Mouse (Mus musculus) thymus, adult 2 months (tissue): ENCODE data around the gene Fam227a. TPM values are rescaled to one million over a fixed set of nuclear protein-coding genes. Genes with fewer than 3 reads are reported as not detected.

ENCODE experiments used
- DNase-seq: peaks from one replicate; pipeline ENCODE4 v3.0.0; 2021
- H3K27ac ChIP-seq: fragments of 200-500 bp; 2 replicates; pipeline ENCODE4 v1.5.1; 2012; ENCODE audit warnings: low read length, control low read depth; ENCODE audit not compliant: control insufficient read depth, insufficient read depth
- H3K27me3 ChIP-seq: fragments of 200-500 bp; 2 replicates; pipeline ENCODE4 v1.6.1; 2012; ENCODE audit warnings: mild to moderate bottlenecking, low read length, moderate library complexity, mixed read lengths; ENCODE audit not compliant: control insufficient read depth, insufficient read depth
- H3K36me3 ChIP-seq: fragments of 200-500 bp; 2 replicates; pipeline ENCODE4 v1.6.1; 2012; ENCODE audit warnings: mild to moderate bottlenecking, low read length, moderate library complexity; ENCODE audit not compliant: control insufficient read depth, insufficient read depth
- H3K4me1 ChIP-seq: fragments of 200-500 bp; replicated peaks from 2 replicates; pipeline ENCODE4 v1.6.1; 2012; ENCODE audit warnings: low read length; ENCODE audit not compliant: control insufficient read depth, insufficient read depth
- H3K4me3 ChIP-seq: fragments of 200-500 bp; 2 replicates; pipeline ENCODE4 v1.5.1; 2012; ENCODE audit warnings: mild to moderate bottlenecking, low read length, control low read depth, moderate library complexity; ENCODE audit not compliant: control insufficient read depth, insufficient read depth
- CTCF ChIP-seq: fragments of 200-500 bp; IDR thresholded peaks from 2 replicates; pipeline ENCODE4 v1.5.1; 2012; ENCODE audit warnings: mild to moderate bottlenecking, control low read depth, low read length, moderate library complexity, borderline replicate concordance; ENCODE audit not compliant: control insufficient read depth, poor library complexity, insufficient read depth; ENCODE audit errors: extremely low read depth
- POLR2A ChIP-seq: fragments of 200-500 bp; IDR thresholded peaks from 2 replicates; pipeline ENCODE4 v1.6.1; 2012; ENCODE audit warnings: mild to moderate bottlenecking, low read length, control low read depth, moderate library complexity; ENCODE audit not compliant: control insufficient read depth, poor library complexity, insufficient read depth; ENCODE audit errors: extremely low read depth
- WGBS: fragments of 180-500 bp; shearing (Covaris S2); methylation state at CpG from one replicate; pipeline ENCODE4 v1.1.7; 2018; 5-methylcytosine and 5-hydroxymethylcytosine counted together
- polyA plus RNA-seq: library from polyadenylated mRNA; depleted of rRNA; stranded (reverse); fragments of >200 nt; gene quantifications from 2 replicates; pipeline ENCODE4 v1.2.3, GENCODE M21; 2012

The Fam227a gene
- polyA plus RNA-seq, 1 experiment = 1.0 TPM

DNA sequence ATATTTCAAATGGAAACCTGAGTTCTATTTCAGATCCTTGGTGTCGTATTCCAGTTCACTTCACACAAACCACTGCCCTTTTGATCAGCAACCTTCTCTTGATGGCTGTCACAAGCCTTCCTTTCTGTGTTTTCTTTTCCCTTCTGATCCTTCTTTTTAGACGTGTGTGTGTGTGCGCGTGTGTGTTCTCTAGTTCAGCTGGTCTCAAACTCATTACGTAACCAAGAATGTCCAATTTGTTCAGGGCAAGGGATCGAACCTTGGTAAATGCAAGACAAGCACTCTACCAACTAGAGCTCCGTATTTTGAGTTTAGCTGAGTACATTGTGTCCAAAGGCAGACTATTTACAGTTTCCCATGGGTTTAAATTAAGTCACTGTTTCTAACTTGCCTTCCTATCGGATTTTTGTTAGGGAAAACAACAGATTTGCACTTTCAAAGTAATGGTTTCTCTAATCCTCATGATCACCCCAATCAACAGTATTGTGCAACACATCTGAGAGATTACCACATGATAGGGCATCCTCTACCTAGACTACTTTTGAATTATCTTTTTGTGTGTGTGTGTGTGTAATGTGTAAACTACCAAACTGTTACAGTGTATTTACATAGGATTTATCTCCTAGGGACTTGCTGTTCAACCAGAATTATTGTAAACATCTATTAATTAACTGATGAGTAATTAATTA is 29.7 kb upstream of the Fam227a start:
- peak overlapping the region; percentile 93 for H3K4me3 ChIP-seq
- no peaks in the 10 kb centered on the region for H3K27me3 ChIP-seq
- DNase-seq = no peak
- H3K36me3 ChIP-seq = no peaks in the 10 kb centered on the region
- peaks cover 24% of the 10 kb centered on the region for H3K4me1 ChIP-seq
- WGBS = 10% methylated on average over 8 of the region's 8 CpGs
- TF ChIP-seq CTCF = no peak
- no peak for TF ChIP-seq POLR2A
- peak overlapping the region; percentile 89 for H3K27ac ChIP-seq

- peaks cover 24% of the 10 kb centered on the region for H3K4me1 ChIP-seq
- no peaks in the 10 kb centered on the region for H3K36me3 ChIP-seq
- peak; percentile 99 for TF ChIP-seq POLR2A
- peak; percentile 2; the same call in 1 of the 2 replicates for TF ChIP-seq CTCF
- no peaks in the 10 kb centered on the region for H3K27me3 ChIP-seq
- peak within 1 kb of the TSS; percentile 93 for H3K4me3 ChIP-seq
- peak; percentile 97 for DNase-seq
- H3K27ac ChIP-seq = peak within 1 kb of the TSS; percentile 89
- WGBS = under 1% methylated on average over 72 of the region's 72 CpGs
Observed at GRCm38 (mm10) chr15:79687646-79688267, 29.0 kb upstream of the Fam227a start, which contains the start of gene Josd1. TSS of gene Josd1 (minus strand) at chr15:79687919.

DNA sequence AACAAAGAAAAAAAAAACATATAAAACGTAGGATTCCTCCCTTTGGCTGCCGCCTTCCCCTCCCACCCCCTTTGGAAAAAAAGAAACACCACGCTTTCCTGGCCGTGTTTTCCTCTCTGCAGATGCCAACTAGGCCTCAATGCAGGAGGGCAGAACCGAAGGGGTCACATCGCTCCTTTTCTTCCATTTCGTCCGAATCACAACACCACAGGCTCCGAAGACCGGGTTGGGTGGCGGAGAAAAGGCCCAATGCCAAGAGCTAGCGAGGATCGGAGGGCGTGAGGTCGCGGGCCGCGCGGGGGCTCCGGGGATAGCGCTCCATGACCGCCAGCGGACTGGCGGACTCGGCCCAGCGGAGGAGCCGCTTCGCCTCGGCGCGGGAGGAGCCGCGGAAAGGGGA is 28.4 kb upstream of the Fam227a start:
- Histone ChIP-seq H3K4me3 (peak overlapping the region; percentile 93), H3K36me3 (no peaks in the 10 kb centered on the region), H3K27ac (no peak overlapping the region), H3K27me3 (no peaks in the 10 kb centered on the region), H3K4me1 (peaks cover 24% of the 10 kb centered on the region)
- no peak for DNase-seq
- under 1% methylated on average over 33 of the region's 33 CpGs for WGBS
- TF ChIP-seq CTCF (no peak), POLR2A (no peak)

DNA sequence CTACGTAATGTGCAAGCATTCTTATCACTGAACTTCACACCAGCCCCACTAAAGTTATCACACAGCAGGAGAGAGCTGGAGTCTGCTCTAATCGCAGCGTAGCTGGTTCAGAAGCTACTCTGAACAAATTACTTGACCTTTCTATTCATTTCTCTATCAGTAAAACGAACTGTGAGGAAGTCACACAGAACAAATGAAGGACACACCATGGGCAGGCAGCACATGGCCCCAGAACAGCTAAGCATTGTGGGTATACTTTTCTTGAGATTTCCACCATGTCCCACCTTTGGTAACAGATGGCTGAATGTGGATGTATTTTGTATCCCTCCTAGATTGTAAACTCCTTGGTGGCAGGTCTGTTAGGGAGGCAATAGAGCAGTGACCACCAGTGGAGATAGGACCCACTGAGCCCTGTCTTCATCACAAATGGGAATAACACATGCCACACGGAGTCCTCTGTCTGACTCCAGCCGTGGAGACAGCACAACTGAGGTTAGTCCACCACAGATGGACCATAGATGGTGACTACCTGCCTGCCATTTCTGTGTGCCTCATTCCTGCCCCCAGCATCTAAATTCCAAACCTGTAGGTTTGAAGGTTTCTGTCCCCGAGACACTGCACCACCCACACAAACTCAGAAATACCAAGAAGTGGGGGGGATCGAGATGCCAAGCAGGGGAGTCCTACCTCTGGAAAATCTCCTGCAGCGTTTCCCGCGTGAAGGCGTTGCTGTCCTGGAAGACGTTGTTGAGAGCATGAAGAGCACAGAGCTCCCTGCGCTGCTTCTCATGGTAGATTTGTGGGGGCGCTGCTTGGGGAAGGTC is 27.5 kb upstream of the Fam227a start:
- DNase-seq = no peak
- Histone ChIP-seq H3K4me3 (peak overlapping the region; percentile 14), H3K27ac (no peak overlapping the region), H3K4me1 (peaks cover 18% of the 10 kb centered on the region), H3K36me3 (no peaks in the 10 kb centered on the region), H3K27me3 (no peaks in the 10 kb centered on the region)
- 17% methylated on average over 15 of the region's 15 CpGs for WGBS
- TF ChIP-seq POLR2A = no peak
- TF ChIP-seq CTCF = no peak

DNA sequence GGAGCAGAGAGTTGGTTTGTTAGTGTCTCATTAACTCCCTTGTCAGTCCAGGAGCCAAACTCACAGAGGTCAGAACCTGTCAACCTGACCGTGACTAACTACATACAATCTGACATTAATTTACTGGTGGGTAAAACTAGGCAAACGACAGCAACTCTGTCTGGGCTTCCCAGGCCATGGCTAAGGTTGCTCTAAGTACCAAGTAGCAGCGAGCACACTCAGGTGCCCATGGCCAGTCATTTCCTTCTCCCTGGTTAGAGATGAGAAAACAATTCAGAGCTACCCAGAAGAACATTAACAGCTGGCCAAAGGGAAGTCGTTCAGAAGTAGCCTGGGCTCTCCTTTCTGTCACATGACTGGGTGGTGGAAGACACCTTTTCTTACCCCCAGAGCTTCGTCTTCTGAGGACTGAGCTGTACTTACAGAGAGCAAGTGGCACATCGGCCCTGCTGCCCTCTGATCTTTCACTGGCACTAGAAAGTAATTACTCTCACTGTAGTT is 26.4 kb upstream of the Fam227a start:
- WGBS = 23% methylated on average over 6 of the region's 6 CpGs
- no peaks in the 10 kb centered on the region for H3K27me3 ChIP-seq
- TF ChIP-seq POLR2A = no peak
- TF ChIP-seq CTCF = no peak
- no peak for DNase-seq
- no peaks in the 10 kb centered on the region for H3K36me3 ChIP-seq
- no peak overlapping the region for H3K4me3 ChIP-seq
- peaks cover 16% of the 10 kb centered on the region for H3K4me1 ChIP-seq
- no peak overlapping the region for H3K27ac ChIP-seq

DNA sequence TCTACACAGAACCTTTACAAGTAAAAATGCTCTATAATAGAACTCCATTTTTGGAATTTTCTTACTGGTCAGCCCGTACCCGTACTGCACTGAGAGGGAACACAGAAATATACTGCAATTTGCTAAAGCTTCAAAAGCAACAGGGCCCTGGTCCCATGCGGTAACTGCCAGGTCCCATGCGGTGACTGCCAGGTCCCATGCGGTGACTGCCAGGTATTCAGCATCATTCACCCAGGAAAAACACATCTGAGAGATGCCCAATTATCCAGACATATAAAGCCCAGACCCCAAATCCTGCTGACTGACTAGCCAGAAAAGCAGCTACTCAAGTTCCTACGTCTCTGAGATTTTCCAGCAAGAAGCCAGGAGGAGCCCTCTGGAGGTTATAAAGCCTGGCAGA is 25.9 kb upstream of the Fam227a start:
- Histone ChIP-seq H3K4me3 (no peak overlapping the region), H3K36me3 (no peaks in the 10 kb centered on the region), H3K27ac (no peak overlapping the region), H3K4me1 (peaks cover 13% of the 10 kb centered on the region), H3K27me3 (no peaks in the 10 kb centered on the region)
- TF ChIP-seq POLR2A = no peak
- no peak for TF ChIP-seq CTCF
- no peak for DNase-seq
- WGBS = 98% methylated on average over 6 of the region's 6 CpGs
